Mouse (Mus musculus) CH12.LX (cell line): ENCODE measurements around the gene Nell1. TPM values are rescaled to one million over a fixed set of nuclear protein-coding genes. Genes with fewer than 3 reads are reported as not detected.

Experiments used
- DNase-seq: peaks from one replicate; pipeline ENCODE4 v3.0.0-alpha.2; 2013; ENCODE audit errors: extremely low read depth
- H3K27ac ChIP-seq: 2 replicates; pipeline ENCODE4 v1.5.1; 2012; ENCODE audit warnings: low read depth, mild to moderate bottlenecking, control low read depth, moderate library complexity; ENCODE audit not compliant: insufficient read depth
- H3K27me3 ChIP-seq: replicated peaks from 2 replicates; pipeline ENCODE3; 2012; ENCODE audit warnings: inconsistent platforms
- H3K36me3 ChIP-seq, 2 experiments: replicated peaks in 1 of 2; 2 replicates each; pipeline versions ENCODE3 to v1.6.1; 2012; ENCODE audit warnings: inconsistent platforms in 1 of 2, low read length in 1 of 2, mild to moderate bottlenecking in 1 of 2, mixed read lengths in 1 of 2, moderate library complexity in 1 of 2; ENCODE audit not compliant: control insufficient read depth in 1 of 2, insufficient read depth in 1 of 2
- H3K4me1 ChIP-seq, 2 experiments: 2 replicates each; pipeline ENCODE4 v1.6.1; 2012; ENCODE audit warnings: inconsistent platforms in 1 of 2, moderate library complexity in 1 of 2; ENCODE audit not compliant: insufficient read depth in 2 of 2, control insufficient read depth in 1 of 2
- H3K4me2 ChIP-seq: 2 replicates; pipeline ENCODE4 v1.6.1; 2012; ENCODE audit warnings: low read depth, mild to moderate bottlenecking, control low read depth; ENCODE audit not compliant: poor library complexity, insufficient read depth, severe bottlenecking
- H3K4me3 ChIP-seq, 3 experiments: fragments of 150-350 bp in 1 of 3; sonication (generic) in 1 of 3; replicated peaks in 1 of 3; 2 replicates each; pipeline versions ENCODE3 to v1.5.1; 2011 to 2012; ENCODE audit warnings: low read depth in 2 of 3, low read length in 2 of 3, mild to moderate bottlenecking in 2 of 3, moderate library complexity in 2 of 3, control low read depth in 1 of 3, improper control_type of control experiment in 1 of 3, inconsistent platforms in 1 of 3, mixed read lengths in 1 of 3; ENCODE audit not compliant: poor library complexity in 1 of 3
- H3K79me2 ChIP-seq: replicated peaks from 2 replicates; pipeline ENCODE4 v1.6.1; 2012; ENCODE audit warnings: mild to moderate bottlenecking, moderate library complexity; ENCODE audit not compliant: control insufficient read depth, poor library complexity, insufficient read depth, severe bottlenecking; ENCODE audit errors: extremely low read depth
- H3K9ac ChIP-seq: 2 replicates; pipeline ENCODE4 v1.6.1; 2012; ENCODE audit warnings: low read depth, mild to moderate bottlenecking, control low read depth, moderate library complexity; ENCODE audit not compliant: insufficient read depth
- H3K9me3 ChIP-seq: replicated peaks from 2 replicates; pipeline ENCODE3; 2012; ENCODE audit warnings: low read length, inconsistent platforms, mixed read lengths
- CHD1 ChIP-seq: IDR thresholded peaks from 2 replicates; pipeline ENCODE4 v1.6.1; 2012; ENCODE audit warnings: low read depth, low read length, improper control_type of control experiment, inconsistent platforms
- CHD2 ChIP-seq: IDR thresholded peaks from 2 replicates; pipeline ENCODE4 v1.6.1; 2011; ENCODE audit warnings: low read length, improper control_type of control experiment
- EP300 ChIP-seq: IDR thresholded peaks from 2 replicates; pipeline ENCODE4 v1.6.1; 2011; ENCODE audit warnings: low read length, improper control_type of control experiment
- GABPA ChIP-seq: IDR thresholded peaks from 2 replicates; pipeline ENCODE4 v1.6.1; 2012; ENCODE audit warnings: low read depth, low read length, improper control_type of control experiment, inconsistent platforms; ENCODE audit not compliant: insufficient replicate concordance
- JUN ChIP-seq: IDR thresholded peaks from 2 replicates; pipeline ENCODE4 v1.6.1; 2011; ENCODE audit warnings: low read depth, mild to moderate bottlenecking, low read length, improper control_type of control experiment, moderate library complexity; ENCODE audit not compliant: insufficient read depth
- JUND ChIP-seq: conservative IDR thresholded peaks from 2 replicates; pipeline ENCODE4 v1.6.1; 2011; ENCODE audit warnings: low read depth, low read length, improper control_type of control experiment
- MAZ ChIP-seq: IDR thresholded peaks from 2 replicates; pipeline ENCODE4 v1.6.1; 2012; ENCODE audit warnings: low read depth, mild to moderate bottlenecking, inconsistent platforms, low read length, improper control_type of control experiment, moderate library complexity
- MYC ChIP-seq: IDR thresholded peaks from 2 replicates; pipeline ENCODE4 v1.6.1; 2011; ENCODE audit warnings: low read depth, mild to moderate bottlenecking, improper control_type of control experiment, low read length
- NELFE ChIP-seq: IDR thresholded peaks from 2 replicates; pipeline ENCODE4 v1.6.1; 2011; ENCODE audit warnings: low read depth, low read length, improper control_type of control experiment
- NRF1 ChIP-seq: IDR thresholded peaks from 2 replicates; pipeline ENCODE4 v1.6.1; 2014; ENCODE audit warnings: low read depth, mild to moderate bottlenecking, inconsistent platforms, low read length, improper control_type of control experiment, moderate library complexity
- PAX5 ChIP-seq: IDR thresholded peaks from 2 replicates; pipeline ENCODE4 v1.6.1; 2012; ENCODE audit warnings: low read length, inconsistent platforms, mixed read lengths
- POLR2A ChIP-seq: IDR thresholded peaks from 2 replicates; pipeline ENCODE4 v1.6.1; 2011; ENCODE audit warnings: low read depth, mild to moderate bottlenecking, improper control_type of control experiment, low read length
- RAD21 ChIP-seq: IDR thresholded peaks from 2 replicates; pipeline ENCODE4 v1.6.1; 2011; ENCODE audit warnings: low read depth, mild to moderate bottlenecking, low read length, improper control_type of control experiment, moderate library complexity
- SMC3 ChIP-seq: IDR thresholded peaks from 2 replicates; pipeline ENCODE4 v1.6.1; 2011; ENCODE audit warnings: low read depth, low read length, improper control_type of control experiment
- TBP ChIP-seq: conservative IDR thresholded peaks from 2 replicates; pipeline ENCODE4 v1.6.1; 2011; ENCODE audit warnings: low read depth, low read length, improper control_type of control experiment
- TCF12 ChIP-seq: IDR thresholded peaks from 2 replicates; pipeline ENCODE4 v1.6.1; 2014; ENCODE audit warnings: low read depth, mild to moderate bottlenecking, inconsistent platforms, low read length, improper control_type of control experiment
- UBTF ChIP-seq: IDR thresholded peaks from 2 replicates; pipeline ENCODE4 v1.6.1; 2012; ENCODE audit warnings: low read depth, mild to moderate bottlenecking, inconsistent platforms, low read length, improper control_type of control experiment, moderate library complexity
- USF1 ChIP-seq: IDR thresholded peaks from 2 replicates; pipeline ENCODE4 v1.6.1; 2014; ENCODE audit warnings: low read depth, mild to moderate bottlenecking, inconsistent platforms, low read length, improper control_type of control experiment
- ZC3H11A ChIP-seq: IDR thresholded peaks from 2 replicates; pipeline ENCODE4 v1.6.1; 2012; ENCODE audit warnings: low read depth, mild to moderate bottlenecking, inconsistent platforms, low read length, improper control_type of control experiment
- ZKSCAN1 ChIP-seq: IDR thresholded peaks from 2 replicates; pipeline ENCODE4 v1.6.1; 2012; ENCODE audit warnings: low read depth, inconsistent platforms, low read length, improper control_type of control experiment, borderline replicate concordance
- ZNF384 ChIP-seq: IDR thresholded peaks from 2 replicates; pipeline ENCODE4 v1.6.1; 2012; ENCODE audit warnings: low read depth, low read length, improper control_type of control experiment, inconsistent platforms
- dilution Hi-C: fragments of 300-500 bp; cut with MboI; formaldehyde crosslinking; loops from 2 replicates; pipeline ENCODE4 v1.14.3; 2020; ENCODE audit warnings: low sequenced_read_pairs; ENCODE audit not compliant: extremely low pct_unique_long_range_greater_than_20kb, extremely low pct_ligation_motif_present
- in situ Hi-C: fragments of 300-500 bp; cut with MboI; formaldehyde crosslinking; loops from 3 replicates; pipeline ENCODE4 v1.14.3; 2019; ENCODE audit warnings: low sequenced_read_pairs, low pct_ligation_motif_present, low pct_unique_long_range_greater_than_20kb, mixed read lengths
- polyA plus RNA-seq: library from polyadenylated mRNA; unstranded; fragments of >175 nt; gene quantifications from 2 replicates; pipeline ENCODE4 v1.2.1, GENCODE M21; 2012; ENCODE audit warnings: low read depth; ENCODE audit not compliant: insufficient read length
- total RNA-seq, 2 experiments: library from RNA; depleted of rRNA; stranded (reverse); fragments of 300-350 nt in 1 of 2; fragments of >200 nt in 1 of 2; gene quantifications; 2 replicates each; pipeline ENCODE4 v1.2.3; 2012 to 2014

Gene Nell1
- total and polyA plus RNA-seq, 3 experiments = not detected

DNA sequence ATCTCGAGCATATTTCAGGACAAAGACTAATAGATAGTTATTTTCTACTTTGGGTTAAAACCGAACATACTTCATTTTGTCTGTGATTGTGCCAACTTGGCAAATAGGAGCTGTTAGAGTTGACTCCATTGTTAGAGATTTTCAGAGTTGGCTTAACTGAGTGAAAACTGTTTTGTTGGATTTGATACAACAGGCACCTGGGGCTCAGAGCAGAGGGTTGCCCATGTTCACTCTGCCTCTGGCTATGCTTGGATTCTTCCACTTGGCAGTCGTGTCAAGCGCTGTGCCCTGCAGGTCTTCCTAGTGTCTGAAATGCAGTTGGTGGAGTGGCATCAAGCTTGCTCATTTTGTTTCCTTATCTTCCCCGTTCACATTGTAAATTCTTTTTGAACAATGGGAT is 363.6 kb downstream of the Nell1 start:
- Histone ChIP-seq H3K9ac (no peak overlapping the region), H3K4me3 (no peak overlapping the region), H3K4me2 (no peak overlapping the region), H3K4me1 (no peaks in the 10 kb centered on the region), H3K27ac (no peak overlapping the region), H3K27me3 (no peaks in the 10 kb centered on the region), H3K9me3 (peaks cover 72% of the 10 kb centered on the region), H3K36me3 (no peaks in the 10 kb centered on the region), H3K79me2 (no peaks in the 10 kb centered on the region)
- in situ Hi-C loops (no loop called here), dilution Hi-C loops (no loop called here)
- no peak for DNase-seq
- TF ChIP-seq GABPA = no peak
- TF ChIP-seq POLR2A = no peak
- no peak for TF ChIP-seq SMC3
- TF ChIP-seq MYC = no peak
- TF ChIP-seq JUND = no peak
- TF ChIP-seq ZKSCAN1 = no peak
- no peak for TF ChIP-seq USF1

DNA sequence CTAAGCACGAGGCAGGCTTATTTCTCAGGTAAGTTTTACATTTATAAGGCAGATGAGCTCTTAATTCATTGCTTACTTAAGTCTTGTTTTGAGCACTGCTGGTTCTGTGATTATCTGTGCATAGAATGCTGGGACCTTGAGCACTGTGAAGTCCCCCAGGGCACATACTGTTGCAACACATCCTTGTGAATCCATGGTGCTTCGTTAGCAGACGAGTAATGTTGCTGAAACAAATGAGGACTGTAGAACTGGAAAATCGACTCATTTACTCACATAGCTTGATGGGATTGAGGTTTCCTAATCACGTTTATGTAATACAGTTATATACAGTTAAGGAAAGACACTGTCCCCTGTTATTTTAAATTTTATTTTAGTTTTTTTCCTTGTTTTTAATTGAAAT is 364.1 kb downstream of the Nell1 start:
- dilution Hi-C loops = no loop called here
- Histone ChIP-seq H3K4me2 (no peak overlapping the region), H3K9ac (no peak overlapping the region)
- in situ Hi-C loops = no loop called here
- TF ChIP-seq NELFE = no peak
- TF ChIP-seq RAD21 = no peak
- TF ChIP-seq CHD2 = no peak
- no peak for TF ChIP-seq ZKSCAN1
- TF ChIP-seq EP300 = no peak
- TF ChIP-seq TBP = no peak
- no peak for TF ChIP-seq UBTF
- no peak for TF ChIP-seq TCF12
- TF ChIP-seq PAX5 = no peak
- no peak for TF ChIP-seq JUN
- no peak for TF ChIP-seq NRF1
- no peak for TF ChIP-seq SMC3
- TF ChIP-seq ZNF384 = no peak
- TF ChIP-seq ZC3H11A = no peak
- no peak for TF ChIP-seq USF1
- TF ChIP-seq MAZ = no peak
- TF ChIP-seq CHD1 = no peak
- TF ChIP-seq, all 38 proteins: peak for 0
- no peak overlapping the region for H3K4me3 ChIP-seq
- no peaks in the 10 kb centered on the region for H3K4me1 ChIP-seq
- no peak overlapping the region for H3K27ac ChIP-seq
- no peaks in the 10 kb centered on the region for H3K36me3 ChIP-seq
- peaks cover 70% of the 10 kb centered on the region for H3K9me3 ChIP-seq
- H3K79me2 ChIP-seq = no peaks in the 10 kb centered on the region
- H3K27me3 ChIP-seq = no peaks in the 10 kb centered on the region
- no peak for DNase-seq
